In genomic region chr7:116031718-116032595, GRCm38 (mm10) we compare ENCODE assay signal across 8 mouse cellular contexts. TPM values are rescaled to one million over a fixed set of nuclear protein-coding genes. Genes with fewer than 3 reads are reported as not detected.
DNase-seq lines count a peak whose midpoint lies in the region; ATAC-seq and TF ChIP-seq lines count a peak whose summit lies in the region.

No protein-coding gene starts in this region.

- peak overlapping the region; percentile 80 for H3K4me3 ChIP-seq in gastrocnemius, adult 2 months
- H3K4me3 ChIP-seq in hindbrain, embryonic 14.5 days (replicated peaks; ENCODE audit: low read length): peak overlapping the region; percentile 39
- peak overlapping the region; percentile 57 for H3K4me3 ChIP-seq in limb, embryonic 15.5 days
- H3K4me3 ChIP-seq in midbrain, embryonic 15.5 days: peak overlapping the region; percentile 54
- H3K4me3 ChIP-seq in stomach, postnatal 0 days (ENCODE audit: low read depth, low read length): peak overlapping the region; percentile 55

- H3K4me1 ChIP-seq in hindbrain, embryonic 14.5 days (replicated peaks; ENCODE audit: control insufficient read depth, insufficient read depth, low read length): peaks cover 30% of the 10 kb centered on the region; the same call in 1 of the 2 replicates
- H3K4me1 ChIP-seq in limb, embryonic 15.5 days: peaks cover 28% of the 10 kb centered on the region
- H3K4me1 ChIP-seq in midbrain, embryonic 15.5 days: peaks cover 46% of the 10 kb centered on the region
- no peaks in the 10 kb centered on the region; the same call in none of the 2 replicates for H3K4me1 ChIP-seq in stomach, postnatal 0 days (replicated peaks; ENCODE audit: control insufficient read depth, insufficient read depth)

- no peak for TF ChIP-seq EP300 in stomach, postnatal 0 days (optimal IDR thresholded peaks at IDR 0.05)

- under 1% methylated on average over 65 of the region's 65 CpGs for WGBS in hindbrain, embryonic 14.5 days
- under 1% methylated on average over 65 of the region's 65 CpGs for WGBS in limb, embryonic 15.5 days
- under 1% methylated on average over 65 of the region's 65 CpGs for WGBS in midbrain, embryonic 15.5 days
- WGBS in stomach, postnatal 0 days: under 1% methylated on average over 65 of the region's 65 CpGs

- no peak for DNase-seq in cerebellum, adult 11-12 months
- DNase-seq in cerebellum, postnatal 25 days: peak; percentile 54 to 64
- DNase-seq in gastrocnemius, adult 2 months: peak; percentile 90
- no peak for DNase-seq in hindbrain, embryonic 14.5 days (ENCODE audit: low spot score)
- peak; percentile 76 for DNase-seq in stomach, postnatal 0 days (ENCODE audit: low spot score)

- peak; percentile 52; the same call in 1 of the 2 replicates for ATAC-seq in cerebellum, adult (ENCODE audit: insufficient number of reproducible peaks, low FRiP score, low TSS enrichment)
- ATAC-seq in hindbrain, embryonic 14.5 days (ENCODE audit: low FRiP score): peak; percentile 51; the same call in 1 of the 2 replicates
- no peak for ATAC-seq in limb, embryonic 15.5 days (ENCODE audit: insufficient number of reproducible peaks, low FRiP score, low TSS enrichment, low read depth)
- no peak for ATAC-seq in midbrain, embryonic 15.5 days (replicated peaks)
- peak; percentile 62 for ATAC-seq in stomach, postnatal 0 days (ENCODE audit: low FRiP score, low TSS enrichment)

- H3K4me2 ChIP-seq in hindbrain, embryonic 14.5 days (replicated peaks): peak overlapping the region; percentile 96
- peak overlapping the region; percentile 98 for H3K4me2 ChIP-seq in limb, embryonic 15.5 days
- peak overlapping the region; percentile 99 for H3K4me2 ChIP-seq in midbrain, embryonic 15.5 days
- peak overlapping the region; percentile 99 for H3K4me2 ChIP-seq in stomach, postnatal 0 days (replicated peaks; ENCODE audit: low read depth)

- intact Hi-C loops in gastrocnemius, adult 2 months (cut with DNase I): loop anchor here (2.0 to 10.0 kb wide), 6 partner anchors 225 to 1157 kb away; no protein-coding TSS in a partner anchor

- H3K36me3 ChIP-seq in hindbrain, embryonic 14.5 days (replicated peaks; ENCODE audit: control insufficient read depth, insufficient read depth): no peaks in the 10 kb centered on the region
- H3K36me3 ChIP-seq in limb, embryonic 15.5 days: no peaks in the 10 kb centered on the region
- no peaks in the 10 kb centered on the region for H3K36me3 ChIP-seq in midbrain, embryonic 15.5 days (replicated peaks)
- no peaks in the 10 kb centered on the region for H3K36me3 ChIP-seq in stomach, postnatal 0 days (ENCODE audit: control insufficient read depth, insufficient read depth, low read length)

- H3K27ac ChIP-seq in gastrocnemius, adult 2 months: peak overlapping the region; percentile 98
- peak overlapping the region; percentile 68 for H3K27ac ChIP-seq in hindbrain, embryonic 14.5 days
- H3K27ac ChIP-seq in limb, embryonic 15.5 days: peak overlapping the region; percentile 92
- H3K27ac ChIP-seq in midbrain, embryonic 15.5 days: peak overlapping the region; percentile 77
- peak overlapping the region; percentile 84 for H3K27ac ChIP-seq in stomach, postnatal 0 days (replicated peaks)

- no peaks in the 10 kb centered on the region for H3K9me3 ChIP-seq in hindbrain, embryonic 14.5 days (ENCODE audit: control insufficient read depth, low read length)
- H3K9me3 ChIP-seq in limb, embryonic 15.5 days: no peaks in the 10 kb centered on the region
- H3K9me3 ChIP-seq in midbrain, embryonic 15.5 days: no peaks in the 10 kb centered on the region
- no peaks in the 10 kb centered on the region for H3K9me3 ChIP-seq in stomach, postnatal 0 days (ENCODE audit: control insufficient read depth, low read length)

- H3K27me3 ChIP-seq in hindbrain, embryonic 14.5 days (ENCODE audit: control insufficient read depth, insufficient read depth, low read length): peaks cover 60% of the 10 kb centered on the region
- peaks cover 35% of the 10 kb centered on the region for H3K27me3 ChIP-seq in limb, embryonic 15.5 days
- peaks cover 28% of the 10 kb centered on the region for H3K27me3 ChIP-seq in midbrain, embryonic 15.5 days (replicated peaks)
- H3K27me3 ChIP-seq in stomach, postnatal 0 days (ENCODE audit: control insufficient read depth, insufficient read depth, low read length): no peaks in the 10 kb centered on the region

- TF ChIP-seq CTCF in gastrocnemius, adult 2 months (IDR thresholded peaks at IDR 0.05): no peak
- no peak for TF ChIP-seq CTCF in stomach, postnatal 0 days (IDR thresholded peaks at IDR 0.05; ENCODE audit: low read depth)

- H3K9ac ChIP-seq in hindbrain, embryonic 14.5 days: peak overlapping the region; percentile 69
- H3K9ac ChIP-seq in limb, embryonic 15.5 days: peak overlapping the region; percentile 72
- H3K9ac ChIP-seq in midbrain, embryonic 15.5 days: peak overlapping the region; percentile 64
- H3K9ac ChIP-seq in stomach, postnatal 0 days (ENCODE audit: low read length): peak overlapping the region; percentile 74

RNA-seq across cellular contexts. Expression of gene Sox6, which starts 6.6 kb away (rescaled TPM):
- total RNA-seq in gastrocnemius, adult 2 months (2021): 100 to 1,000 TPM; 186 to 189 TPM
- 29.7 and 32.7 TPM in 2 replicates for polyA plus RNA-seq in hindbrain, embryonic 14.5 days (2014; fragmentation: Nextera tagmentation; extraction: Ambion mirVana)
- 54.3 and 58.7 TPM in 2 replicates for polyA plus RNA-seq in limb, embryonic 15.5 days (2015; fragmentation: Nextera tagmentation; extraction: Ambion mirVana)
- polyA plus RNA-seq in midbrain, embryonic 15.5 days (2015; fragmentation: Nextera tagmentation; extraction: Ambion mirVana): 51.7 and 51.8 TPM in 2 replicates
- 28.7 and 32.2 TPM in 2 replicates for polyA plus RNA-seq in stomach, postnatal 0 days (2015; fragmentation: Nextera tagmentation; extraction: Ambion mirVana)

RNA-seq across cellular contexts. Expression of gene 1110004F10Rik, which starts 7.2 kb away (rescaled TPM):
- 10 to 100 TPM; 43.5 to 48.3 TPM for total RNA-seq in gastrocnemius, adult 2 months (2021)
- polyA plus RNA-seq in hindbrain, embryonic 14.5 days (2014; fragmentation: Nextera tagmentation; extraction: Ambion mirVana): 316 and 322 TPM in 2 replicates
- 246 and 254 TPM in 2 replicates for polyA plus RNA-seq in limb, embryonic 15.5 days (2015; fragmentation: Nextera tagmentation; extraction: Ambion mirVana)
- polyA plus RNA-seq in midbrain, embryonic 15.5 days (2015; fragmentation: Nextera tagmentation; extraction: Ambion mirVana): 313 and 320 TPM in 2 replicates
- 159 TPM in 2 replicates for polyA plus RNA-seq in stomach, postnatal 0 days (2015; fragmentation: Nextera tagmentation; extraction: Ambion mirVana)

RNA-seq across cellular contexts. Expression of gene Gm4353, which starts 52.5 kb away (rescaled TPM):
- total RNA-seq in gastrocnemius, adult 2 months (2021): 1 to 10 TPM; 1.6 to 2.3 TPM
- polyA plus RNA-seq in hindbrain, embryonic 14.5 days (2014; fragmentation: Nextera tagmentation; extraction: Ambion mirVana): 0.40 and 1.3 TPM in 2 replicates
- 0.51 and 1.2 TPM in 2 replicates for polyA plus RNA-seq in limb, embryonic 15.5 days (2015; fragmentation: Nextera tagmentation; extraction: Ambion mirVana)
- polyA plus RNA-seq in midbrain, embryonic 15.5 days (2015; fragmentation: Nextera tagmentation; extraction: Ambion mirVana): 1.0 and 1.3 TPM in 2 replicates
- 0.18 and 0.33 TPM in 2 replicates for polyA plus RNA-seq in stomach, postnatal 0 days (2015; fragmentation: Nextera tagmentation; extraction: Ambion mirVana)

Comparison
In these comparisons a context has a peak if more than half of its experiments do, and no peak if none do; other contexts are left out.
1. DNase-seq: peak in cerebellum, postnatal 25 days (2 of 2), gastrocnemius, adult 2 months (single experiment) and stomach, postnatal 0 days (single experiment); none in cerebellum, adult 11-12 months (single experiment) and hindbrain, embryonic 14.5 days (single experiment).
2. ATAC-seq: peak in cerebellum, adult (single experiment), hindbrain, embryonic 14.5 days (single experiment) and stomach, postnatal 0 days (single experiment); none in limb, embryonic 15.5 days (single experiment) and midbrain, embryonic 15.5 days (single experiment).
3. Peak in every context shown above with its lines, with median percentiles within 50 percentile points of each other: H3K27ac ChIP-seq, H3K4me3 ChIP-seq, H3K4me2 ChIP-seq and H3K9ac ChIP-seq.